Mouse (Mus musculus) forebrain, embryonic 12.5 days (tissue): ENCODE data around the gene Crnkl1. TPM values are rescaled to one million over a fixed set of nuclear protein-coding genes. Genes with fewer than 3 reads are reported as not detected.
"Not testable (repeated sequence)": the region's sequence is repeated elsewhere in the genome, so short reads cannot be mapped to it uniquely, and the experiment has no call there.

ENCODE experiments used
- ATAC-seq: fragments of 200-750 bp; cut with Nextera tagmentation; 2 replicates; pipeline ENCODE4 v1.8.0; 2017; ENCODE audit warnings: moderate TSS enrichment; ENCODE audit not compliant: low FRiP score
- H3K27ac ChIP-seq: fragments of 300-500 bp; sonication (generic); 2 replicates; pipeline ENCODE4 v1.5.1; 2016; ENCODE audit warnings: mild to moderate bottlenecking
- H3K27me3 ChIP-seq: fragments of 300-500 bp; sonication (generic); 2 replicates; pipeline ENCODE4 v1.6.1; 2016; ENCODE audit warnings: mild to moderate bottlenecking
- H3K36me3 ChIP-seq: fragments of 300-500 bp; sonication (generic); replicated peaks from 2 replicates; pipeline ENCODE4 v1.6.1; 2016; ENCODE audit warnings: mild to moderate bottlenecking
- H3K4me1 ChIP-seq: fragments of 300-500 bp; sonication (generic); 2 replicates; pipeline ENCODE4 v1.6.1; 2016
- H3K4me2 ChIP-seq: fragments of 300-500 bp; sonication (generic); 2 replicates; pipeline ENCODE4 v1.6.1; 2016; ENCODE audit warnings: mild to moderate bottlenecking, moderate library complexity
- H3K4me3 ChIP-seq: fragments of 300-500 bp; sonication (generic); replicated peaks from 2 replicates; pipeline ENCODE4 v1.5.1; 2016; ENCODE audit warnings: mild to moderate bottlenecking
- H3K9ac ChIP-seq: fragments of 300-500 bp; sonication (generic); 2 replicates; pipeline ENCODE4 v1.6.1; 2016; ENCODE audit warnings: mild to moderate bottlenecking
- H3K9me3 ChIP-seq: fragments of 300-500 bp; sonication (generic); 2 replicates; pipeline ENCODE4 v1.6.1; 2016
- WGBS: fragments of 180-500 bp; shearing (Covaris S2); methylation state at CpG from one replicate; pipeline ENCODE4 v1.1.7; 2016; 5-methylcytosine and 5-hydroxymethylcytosine counted together
- polyA plus RNA-seq: library from polyadenylated mRNA; unstranded; fragments of >200 nt; fragmentation: Nextera tagmentation; extraction: Ambion mirVana; gene quantifications from 2 replicates; pipeline ENCODE4 v1.2.1, GENCODE M21; 2016

Crnkl1 gene
- polyA plus RNA-seq, 1 experiment from 2014 or later: 37.9 TPM

DNA sequence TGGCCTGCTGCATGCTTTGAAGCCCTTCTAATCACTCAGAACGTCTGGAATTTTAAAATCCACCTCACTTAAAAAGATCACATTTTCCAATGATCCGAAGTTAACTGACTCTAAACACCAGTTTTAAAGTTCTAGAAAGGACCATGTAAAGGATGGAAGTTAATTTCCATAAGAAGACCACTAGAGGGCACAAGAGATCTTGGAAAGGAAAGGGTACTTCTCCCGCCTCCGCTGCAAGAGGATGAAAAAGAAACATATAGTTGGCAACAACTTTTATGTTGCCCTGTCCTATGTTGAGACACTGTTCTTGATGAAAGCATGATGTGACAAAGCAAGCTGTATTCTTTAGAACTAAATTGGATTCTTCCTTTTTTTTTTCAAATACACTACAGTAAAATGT is 22.6 kb upstream of the Crnkl1 start:
- H3K9me3 ChIP-seq: no peaks in the 10 kb centered on the region
- H3K4me1 ChIP-seq: peaks cover 13% of the 10 kb centered on the region
- peaks cover 20% of the 10 kb centered on the region for H3K27me3 ChIP-seq
- H3K27ac ChIP-seq: no peak overlapping the region
- no peak; the same call in 1 of the 2 replicates for ATAC-seq
- no peak overlapping the region for H3K9ac ChIP-seq
- WGBS: 11% methylated on average over 4 of the region's 4 CpGs
- no peak overlapping the region for H3K4me3 ChIP-seq
- no peak overlapping the region for H3K4me2 ChIP-seq
- H3K36me3 ChIP-seq: no peaks in the 10 kb centered on the region

DNA sequence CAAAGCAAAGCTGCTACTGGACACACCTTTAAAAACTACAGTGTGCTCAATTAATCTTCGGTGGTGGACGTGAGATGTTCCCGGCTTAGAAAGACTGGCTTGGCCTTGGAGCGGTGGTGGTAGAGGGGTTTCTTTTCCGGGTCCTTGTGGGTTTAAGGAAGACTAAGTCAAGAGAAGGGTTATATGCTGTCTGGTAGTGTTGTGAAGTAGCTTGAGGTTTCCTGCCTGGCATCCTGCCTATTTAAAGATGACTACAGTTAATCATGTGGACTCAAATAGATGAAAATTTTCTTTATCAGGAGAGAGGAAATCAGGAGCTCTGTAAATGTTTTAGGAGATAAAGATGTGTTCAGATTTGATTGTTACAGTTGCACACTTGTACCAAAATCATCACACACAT is 21.5 kb upstream of the Crnkl1 start:
- no peak overlapping the region for H3K4me2 ChIP-seq
- no peak overlapping the region for H3K9ac ChIP-seq
- no peaks in the 10 kb centered on the region for H3K9me3 ChIP-seq
- no peak overlapping the region for H3K27ac ChIP-seq
- 20% methylated on average over 5 of the region's 5 CpGs for WGBS
- no peak overlapping the region for H3K4me3 ChIP-seq
- no peaks in the 10 kb centered on the region for H3K36me3 ChIP-seq
- H3K4me1 ChIP-seq: peaks cover 13% of the 10 kb centered on the region
- peaks cover 20% of the 10 kb centered on the region for H3K27me3 ChIP-seq
- no peak for ATAC-seq

DNA sequence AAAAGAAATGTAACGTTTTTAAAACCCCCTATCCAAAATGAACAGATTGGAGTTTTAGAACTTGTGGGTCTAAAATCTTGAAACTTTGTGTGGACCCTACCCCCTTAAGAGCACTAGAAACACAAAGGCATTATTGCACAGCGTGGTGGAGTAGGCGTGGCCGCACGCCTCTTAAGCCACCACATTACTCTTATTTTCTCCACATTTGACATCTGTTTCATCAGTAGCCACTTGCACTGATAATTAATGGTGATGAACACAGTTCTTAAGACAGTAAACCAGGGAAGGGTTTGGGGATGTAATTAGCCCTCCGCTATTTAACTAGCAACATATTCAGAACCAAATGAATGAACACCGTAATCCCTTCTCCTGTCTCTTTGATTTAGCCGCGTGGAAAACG is 21.0 kb upstream of the Crnkl1 start:
- Histone ChIP-seq H3K27me3 (peaks cover 20% of the 10 kb centered on the region), H3K4me1 (peaks cover 13% of the 10 kb centered on the region), H3K9ac (no peak overlapping the region), H3K4me2 (no peak overlapping the region), H3K36me3 (no peaks in the 10 kb centered on the region), H3K4me3 (no peak overlapping the region), H3K27ac (no peak overlapping the region), H3K9me3 (no peaks in the 10 kb centered on the region)
- ATAC-seq: peak; percentile 43; the same call in 1 of the 2 replicates
- 28% methylated on average over 10 of the region's 10 CpGs for WGBS

DNA sequence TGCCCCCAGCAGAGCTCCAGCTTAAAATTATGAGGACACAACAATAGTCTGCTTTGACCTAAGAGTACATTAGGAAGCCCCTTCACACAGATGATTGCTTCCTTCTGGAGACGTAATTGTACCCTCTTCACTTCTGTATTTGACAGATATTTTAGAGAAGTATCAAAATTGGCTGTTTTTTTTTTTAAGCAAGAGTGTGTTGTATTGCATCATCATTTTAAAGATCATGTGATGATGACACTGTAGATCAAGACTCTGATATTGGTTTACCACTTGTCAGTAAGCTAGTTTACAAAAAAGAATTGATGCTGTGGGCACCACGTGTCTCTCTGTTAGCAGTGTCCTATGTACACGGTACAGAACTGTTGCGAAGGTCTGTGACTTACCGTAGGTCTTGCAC is 17.9 kb upstream of the Crnkl1 start:
- Histone ChIP-seq H3K4me3 (no peak overlapping the region), H3K4me1 (peaks cover 23% of the 10 kb centered on the region), H3K36me3 (no peaks in the 10 kb centered on the region), H3K9ac (no peak overlapping the region), H3K27ac (no peak overlapping the region), H3K4me2 (no peak overlapping the region), H3K9me3 (no peaks in the 10 kb centered on the region), H3K27me3 (peaks cover 25% of the 10 kb centered on the region)
- ATAC-seq: no peak
- 94% methylated on average over 5 of the region's 5 CpGs for WGBS

DNA sequence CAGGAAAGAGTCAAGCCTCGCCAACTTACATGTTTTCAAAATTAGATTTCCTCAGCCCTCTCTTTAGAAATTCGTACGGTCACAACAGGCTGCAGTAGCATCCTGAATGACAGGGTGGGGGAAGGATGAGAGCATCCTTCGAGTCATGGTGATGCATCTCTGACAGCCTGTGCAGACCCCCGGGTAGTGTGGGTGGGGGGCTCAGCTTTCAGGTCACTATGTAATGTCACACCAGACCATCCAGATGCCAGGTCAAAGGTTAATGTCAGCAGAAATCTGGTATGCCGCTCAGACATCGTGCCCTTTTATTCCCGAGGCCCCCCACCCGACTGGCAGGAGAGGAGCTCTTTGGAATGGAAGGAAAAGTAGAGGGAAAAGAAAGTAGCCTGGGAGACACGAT is 15.4 kb upstream of the Crnkl1 start:
- Histone ChIP-seq H3K4me3 (no peak overlapping the region), H3K9ac (no peak overlapping the region), H3K4me2 (no peak overlapping the region), H3K27ac (no peak overlapping the region), H3K4me1 (peaks cover 20% of the 10 kb centered on the region), H3K36me3 (no peaks in the 10 kb centered on the region), H3K27me3 (peaks cover 23% of the 10 kb centered on the region), H3K9me3 (no peaks in the 10 kb centered on the region)
- 0 out of 2 replicates have a peak, but pooled peaks have one; percentile 47 for ATAC-seq
- 34% methylated on average over 10 of the region's 10 CpGs for WGBS

DNA sequence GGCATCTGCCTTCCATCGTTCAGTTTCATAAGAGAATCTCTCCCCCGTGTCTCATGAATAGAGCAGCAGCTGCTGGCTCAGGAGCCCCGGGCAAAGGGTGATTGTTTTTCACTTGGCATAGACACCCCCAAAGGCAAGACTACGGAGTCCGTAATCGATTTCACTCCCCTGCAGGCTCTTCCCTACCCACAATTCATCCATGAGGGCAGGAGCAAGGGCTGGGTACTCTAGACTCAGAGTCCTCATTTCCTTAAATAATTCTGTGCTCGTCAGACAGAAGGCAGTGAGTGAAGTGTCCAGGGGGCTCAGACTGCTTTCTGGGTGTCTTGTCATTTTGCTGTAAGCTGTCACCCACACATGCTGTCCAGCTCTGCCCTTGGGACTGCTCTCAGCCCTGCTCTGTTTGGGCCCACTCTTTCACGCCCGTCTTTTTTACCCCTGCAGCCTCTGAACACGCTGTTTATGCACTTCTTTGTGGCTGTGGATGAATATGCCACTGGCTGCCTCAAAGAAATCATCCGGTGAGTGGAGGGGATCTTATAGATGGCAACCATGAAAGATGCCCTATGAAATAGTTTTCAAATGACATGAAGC is 14.8 kb upstream of the Crnkl1 start:
- no peaks in the 10 kb centered on the region for H3K36me3 ChIP-seq
- H3K27me3 ChIP-seq: peaks cover 23% of the 10 kb centered on the region
- 24% methylated on average over 11 of the region's 11 CpGs for WGBS
- peaks cover 22% of the 10 kb centered on the region for H3K4me1 ChIP-seq
- no peak overlapping the region for H3K4me3 ChIP-seq
- H3K9ac ChIP-seq: no peak overlapping the region
- ATAC-seq: no peak
- H3K4me2 ChIP-seq: no peak overlapping the region; the same call in 1 of the 2 replicates
- no peaks in the 10 kb centered on the region for H3K9me3 ChIP-seq
- peak overlapping the region; percentile 36; the same call in 1 of the 2 replicates for H3K27ac ChIP-seq

DNA sequence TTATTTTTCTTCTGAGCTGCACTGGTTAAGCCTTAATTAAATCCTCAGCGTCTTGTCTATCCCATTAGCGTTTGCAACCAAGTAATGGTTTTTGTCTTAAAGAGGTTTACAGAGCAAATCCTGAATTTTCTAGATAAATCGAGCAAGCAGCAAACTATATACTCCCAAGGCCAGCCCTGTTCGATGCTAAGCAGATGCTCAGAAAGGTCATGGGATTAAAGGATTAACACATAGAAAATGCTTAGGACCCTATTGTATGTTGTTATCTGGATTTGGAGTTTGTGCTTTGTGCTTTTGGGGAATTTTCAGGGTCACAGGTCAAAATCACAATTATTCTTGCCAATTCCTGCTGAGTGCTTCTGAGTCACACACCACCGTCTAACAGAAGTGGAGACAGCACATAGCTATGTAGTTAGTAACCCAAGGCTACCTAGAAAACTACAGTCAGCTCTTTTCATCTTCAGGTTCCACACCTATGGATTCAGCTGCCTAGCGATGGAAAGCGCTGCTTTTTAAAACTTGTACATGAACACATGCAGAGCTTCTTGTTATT is 13.7 kb upstream of the Crnkl1 start:
- no peak overlapping the region for H3K4me3 ChIP-seq
- no peaks in the 10 kb centered on the region for H3K9me3 ChIP-seq
- no peak for ATAC-seq
- H3K27me3 ChIP-seq: peaks cover 20% of the 10 kb centered on the region
- H3K27ac ChIP-seq: no peak overlapping the region
- H3K36me3 ChIP-seq: no peaks in the 10 kb centered on the region
- no peak overlapping the region for H3K4me2 ChIP-seq
- 49% methylated on average over 7 of the region's 7 CpGs for WGBS
- no peak overlapping the region for H3K9ac ChIP-seq
- peaks cover 31% of the 10 kb centered on the region for H3K4me1 ChIP-seq

DNA sequence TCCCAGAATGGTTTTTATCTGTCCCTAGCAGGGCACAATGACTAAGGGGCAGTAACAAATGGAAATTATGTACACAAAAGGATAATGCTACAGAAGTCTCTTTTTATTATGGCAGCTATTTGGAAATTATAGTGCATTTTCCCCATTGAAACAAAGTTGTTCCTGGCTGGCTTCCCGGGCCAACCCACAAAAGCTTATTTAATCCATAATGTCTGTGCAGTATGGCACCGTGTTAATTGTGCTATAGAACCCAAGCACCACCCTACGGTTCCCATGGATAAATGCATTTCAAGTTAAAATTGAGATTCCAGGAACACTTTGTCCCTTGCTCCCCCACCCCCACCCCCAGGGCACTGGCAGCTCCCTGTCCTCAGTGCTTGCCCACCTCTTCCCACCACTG is 9.5 kb upstream of the Crnkl1 start:
- H3K36me3 ChIP-seq: no peaks in the 10 kb centered on the region
- 0 out of 2 replicates have a peak, but pooled peaks cover 7% of the 10 kb centered on the region for H3K27me3 ChIP-seq
- peaks cover 22% of the 10 kb centered on the region for H3K4me1 ChIP-seq
- no peak overlapping the region for H3K27ac ChIP-seq
- H3K9me3 ChIP-seq: no peaks in the 10 kb centered on the region
- H3K4me2 ChIP-seq: no peak overlapping the region
- no peak overlapping the region for H3K4me3 ChIP-seq
- no peak for ATAC-seq
- H3K9ac ChIP-seq: no peak overlapping the region
- 61% methylated on average over 3 of the region's 3 CpGs for WGBS

DNA sequence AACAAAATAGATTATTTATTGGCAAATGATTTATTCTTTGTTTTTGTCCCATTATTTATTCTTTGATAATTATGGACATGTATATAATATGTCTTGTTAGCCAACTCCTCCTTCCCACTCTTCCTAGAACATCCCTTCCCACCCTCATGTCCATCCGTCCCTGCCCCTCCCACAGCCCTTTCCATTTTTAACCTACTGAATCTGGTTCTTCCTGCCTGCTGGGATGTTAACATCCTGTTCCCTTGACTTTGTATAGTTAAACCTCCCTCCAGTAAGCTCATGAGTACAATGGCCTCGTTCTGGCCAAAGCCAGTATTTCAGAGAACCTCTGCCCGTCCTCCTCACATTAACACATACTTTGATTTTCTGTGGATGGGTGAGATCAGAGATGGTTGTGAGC is 6.6 kb upstream of the Crnkl1 start:
- no peak overlapping the region for H3K27ac ChIP-seq
- 74% methylated on average over 3 of the region's 3 CpGs for WGBS
- H3K4me3 ChIP-seq: no peak overlapping the region
- 0 out of 2 replicates have a peak, but pooled peaks cover 11% of the 10 kb centered on the region for H3K27me3 ChIP-seq
- H3K9me3 ChIP-seq: no peaks in the 10 kb centered on the region
- ATAC-seq: no peak
- no peak overlapping the region for H3K9ac ChIP-seq
- no peaks in the 10 kb centered on the region for H3K36me3 ChIP-seq
- no peak overlapping the region for H3K4me2 ChIP-seq
- H3K4me1 ChIP-seq: peaks cover 16% of the 10 kb centered on the region

DNA sequence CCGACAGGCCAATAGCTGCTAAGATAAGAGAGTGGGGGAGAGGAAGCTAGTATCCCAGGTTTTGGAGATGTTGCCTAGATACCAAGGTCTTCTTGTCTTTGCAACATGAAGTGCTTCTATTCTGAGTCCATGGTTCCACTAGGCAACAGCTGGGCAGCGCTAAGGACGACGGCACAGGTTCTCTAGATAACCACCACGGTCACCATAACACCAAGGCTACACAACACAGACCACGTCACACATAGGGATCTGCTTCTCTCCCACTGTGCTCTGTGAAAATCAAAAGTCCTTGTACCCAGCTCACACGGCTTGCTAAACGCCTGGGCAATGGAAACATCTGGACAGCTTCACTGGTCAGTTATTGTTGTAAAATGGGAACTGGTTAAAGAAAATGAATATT is 2.2 kb upstream of the Crnkl1 start:
- no peak overlapping the region for H3K9ac ChIP-seq
- peaks cover 7% of the 10 kb centered on the region for H3K4me1 ChIP-seq
- H3K4me3 ChIP-seq: no peak overlapping the region
- 84% methylated on average over 8 of the region's 8 CpGs for WGBS
- no peak for ATAC-seq
- no peaks in the 10 kb centered on the region for H3K9me3 ChIP-seq
- H3K36me3 ChIP-seq: peaks cover 3% of the 10 kb centered on the region
- 0 out of 2 replicates have a peak, but pooled peaks cover 7% of the 10 kb centered on the region for H3K27me3 ChIP-seq
- H3K27ac ChIP-seq: no peak overlapping the region
- no peak overlapping the region for H3K4me2 ChIP-seq

DNA sequence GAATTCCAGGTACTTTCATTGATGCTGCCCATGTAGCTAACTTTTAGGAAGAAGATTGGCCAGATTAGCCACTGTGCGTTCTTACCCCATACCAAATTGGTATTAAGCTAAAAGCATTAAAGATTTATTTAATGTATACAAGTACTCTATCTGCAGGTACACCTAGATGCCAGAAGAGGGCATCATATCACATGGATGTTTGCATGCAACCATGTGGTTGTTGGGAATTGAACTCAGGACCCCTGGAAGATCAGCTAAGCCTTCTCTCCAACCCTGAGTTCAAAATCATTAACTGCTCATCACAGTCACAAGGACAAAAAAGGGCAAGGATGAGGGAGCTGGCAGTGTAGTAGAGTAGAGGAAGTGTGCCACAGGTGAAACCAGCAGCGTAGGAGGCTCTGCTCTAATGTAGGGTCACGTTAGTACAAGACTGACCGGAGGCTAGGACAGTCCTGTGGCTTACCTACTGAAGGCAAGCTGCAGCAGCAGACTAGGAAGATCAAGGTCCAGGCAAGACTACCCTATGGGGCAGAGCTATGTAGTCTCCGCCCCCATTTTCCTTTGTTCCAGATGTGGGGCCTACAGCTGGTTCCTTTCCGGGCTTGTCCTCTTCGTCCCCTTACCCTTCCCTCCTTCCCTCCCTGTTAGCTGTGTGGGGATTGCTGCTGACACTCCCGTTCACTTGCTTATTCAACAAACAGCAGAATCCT is 13.7 kb downstream of the Crnkl1 start:
- no peak overlapping the region for H3K4me2 ChIP-seq
- no peaks in the 10 kb centered on the region for H3K9me3 ChIP-seq
- peaks cover 78% of the 10 kb centered on the region for H3K36me3 ChIP-seq
- no peaks in the 10 kb centered on the region for H3K4me1 ChIP-seq
- no peak overlapping the region for H3K9ac ChIP-seq
- WGBS: 92% methylated on average over 8 of the region's 8 CpGs
- no peak for ATAC-seq
- no peak overlapping the region for H3K27ac ChIP-seq
- no peaks in the 10 kb centered on the region for H3K27me3 ChIP-seq
- no peak overlapping the region for H3K4me3 ChIP-seq

DNA sequence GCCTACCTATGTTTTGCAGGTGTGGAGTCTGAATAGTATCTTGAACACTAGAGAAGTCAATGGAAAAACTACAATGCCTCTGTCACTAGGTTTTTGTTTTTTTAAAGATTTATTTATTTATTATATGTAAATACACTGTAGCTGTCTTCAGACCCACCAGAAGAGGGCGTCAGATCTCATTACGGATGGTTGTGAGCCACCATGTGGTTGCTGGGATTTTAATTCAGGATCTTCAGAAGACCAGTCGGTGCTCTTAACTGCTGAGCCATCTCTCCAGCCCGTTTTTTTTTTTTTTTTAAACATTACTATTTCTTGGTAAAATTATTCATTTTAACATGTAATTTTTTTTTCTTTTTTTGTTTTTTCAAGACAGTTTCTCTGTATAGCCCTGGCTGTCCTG is 28.9 kb downstream of the Crnkl1 start:
- not testable (repeated sequence) for ATAC-seq, H3K9ac ChIP-seq, H3K27me3 ChIP-seq, H3K4me2 ChIP-seq, H3K27ac ChIP-seq, H3K4me3 ChIP-seq, H3K9me3 ChIP-seq
- peaks cover 25% of the 10 kb centered on the region for H3K36me3 ChIP-seq
- H3K4me1 ChIP-seq: peaks cover 21% of the 10 kb centered on the region
- WGBS: 52% methylated on average over 4 of the region's 4 CpGs
